Mouse (Mus musculus) kidney, adult 2 months (tissue): ENCODE data around the gene Ska3.

Experiments used
- CTCF ChIP-seq: fragments of 200-500 bp; conservative IDR thresholded peaks from 2 replicates; pipeline ENCODE4 v1.5.1; 2011; ENCODE audit warnings: low read depth, mild to moderate bottlenecking, control low read depth, low read length, moderate library complexity, mixed read lengths; ENCODE audit not compliant: insufficient read depth, insufficient read length
- POLR2A ChIP-seq: fragments of 200-500 bp; IDR thresholded peaks from one replicate; pipeline ENCODE4 v1.6.1; 2011; ENCODE audit warnings: low read depth, low read length, control low read depth

DNA sequence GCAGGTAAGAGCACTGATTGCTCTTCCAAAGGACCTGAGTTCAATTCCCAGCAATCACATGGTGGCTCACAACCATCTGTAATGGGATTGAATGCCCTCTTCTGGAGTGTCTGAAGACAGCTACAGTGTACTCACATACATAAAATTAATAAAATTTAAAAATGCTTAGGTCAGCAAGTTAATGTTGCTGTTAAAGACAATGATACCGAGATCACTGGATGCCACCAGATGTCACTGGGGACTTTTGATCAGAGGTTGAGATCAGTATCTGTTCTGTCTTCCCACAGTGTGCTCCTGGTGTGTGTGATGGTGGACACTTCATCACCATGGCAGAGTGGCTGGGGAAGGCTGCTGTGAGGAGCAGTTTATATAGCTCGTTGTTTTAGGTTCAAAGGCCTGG, 36.7 kb downstream of the Ska3 start:
- TF ChIP-seq CTCF = no peak
- TF ChIP-seq POLR2A = no peak
